Mouse (Mus musculus) hindbrain, embryonic 13.5 days (tissue): ENCODE results near the gene Zfp979. TPM values are rescaled to one million over a fixed set of nuclear protein-coding genes. Genes with fewer than 3 reads are reported as not detected.
"Not testable (repeated sequence)": the region's sequence is repeated elsewhere in the genome, so short reads cannot be mapped to it uniquely, and the experiment has no call there.

Experiments
- ATAC-seq: fragments of 200-750 bp; cut with Nextera tagmentation; 2 replicates; pipeline ENCODE4 v1.8.0; 2017; ENCODE audit warnings: moderate TSS enrichment; ENCODE audit not compliant: low FRiP score
- H3K27ac ChIP-seq: fragments of 300-500 bp; sonication (generic); 2 replicates; pipeline ENCODE4 v1.5.1; 2015; ENCODE audit warnings: inconsistent platforms, mild to moderate bottlenecking, moderate library complexity
- H3K27me3 ChIP-seq: fragments of 300-500 bp; sonication (generic); 2 replicates; pipeline ENCODE4 v1.6.1; 2015; ENCODE audit warnings: mild to moderate bottlenecking, inconsistent platforms
- H3K36me3 ChIP-seq: fragments of 300-500 bp; sonication (generic); 2 replicates; pipeline ENCODE4 v1.6.1; 2015; ENCODE audit warnings: mild to moderate bottlenecking, inconsistent platforms
- H3K4me1 ChIP-seq: fragments of 300-500 bp; sonication (generic); replicated peaks from 2 replicates; pipeline ENCODE4 v1.6.1; 2015; ENCODE audit warnings: inconsistent platforms
- H3K4me2 ChIP-seq: fragments of 300-500 bp; sonication (generic); 2 replicates; pipeline ENCODE4 v1.6.1; 2015; ENCODE audit warnings: inconsistent platforms, mild to moderate bottlenecking, moderate library complexity
- H3K4me3 ChIP-seq: fragments of 300-500 bp; sonication (generic); 2 replicates; pipeline ENCODE4 v1.5.1; 2015; ENCODE audit warnings: mild to moderate bottlenecking, inconsistent platforms
- H3K9ac ChIP-seq: fragments of 300-500 bp; sonication (generic); 2 replicates; pipeline ENCODE4 v1.6.1; 2015; ENCODE audit warnings: mild to moderate bottlenecking, inconsistent platforms
- H3K9me3 ChIP-seq: fragments of 300-500 bp; sonication (generic); 2 replicates; pipeline ENCODE4 v1.6.1; 2016; ENCODE audit warnings: inconsistent platforms
- WGBS: fragments of 180-500 bp; shearing (Covaris S2); methylation state at CpG from one replicate; pipeline ENCODE4 v1.1.7; 2015; 5-methylcytosine and 5-hydroxymethylcytosine counted together
- polyA plus RNA-seq: library from polyadenylated mRNA; unstranded; fragments of >200 nt; fragmentation: Nextera tagmentation; extraction: Ambion mirVana; gene quantifications from 2 replicates; pipeline ENCODE4 v1.2.1, GENCODE M21; 2015

The Zfp979 gene
- polyA plus RNA-seq, 1 experiment from 2014 or later: 2.2 TPM

GRCm38 (mm10) chr4:147586511-147587473 is 55.5 kb downstream of the Zfp979 start:
- Histone ChIP-seq H3K4me1 (no peaks in the 10 kb centered on the region), H3K27me3 (no peaks in the 10 kb centered on the region), H3K9ac (no peak overlapping the region), H3K9me3 (peaks cover 35% of the 10 kb centered on the region), H3K4me2 (no peak overlapping the region), H3K36me3 (no peaks in the 10 kb centered on the region), H3K27ac (no peak overlapping the region), H3K4me3 (no peak overlapping the region)
- WGBS: 65% methylated on average over 1 of the region's 1 CpGs
- no peak for ATAC-seq

DNA sequence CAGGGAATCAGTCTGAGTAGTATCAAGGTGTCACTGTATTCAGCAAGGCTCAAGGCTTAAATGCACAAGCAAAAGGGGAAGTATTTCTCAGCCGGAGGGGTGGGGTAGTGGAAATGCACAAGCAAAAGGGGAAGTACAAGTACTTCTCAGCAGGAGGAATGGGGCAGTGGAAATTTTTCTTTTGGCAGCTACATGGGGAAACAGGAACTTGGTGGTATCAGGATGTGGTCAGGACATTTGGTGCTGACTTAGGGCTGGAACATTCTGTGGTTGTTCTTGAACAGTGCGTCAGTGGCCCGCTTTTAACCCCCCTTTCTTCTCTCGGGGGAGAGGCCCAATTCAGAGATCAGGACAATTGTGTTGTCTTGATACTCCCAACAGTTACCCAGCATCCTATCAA is 62.9 kb downstream of the Zfp979 start:
- not testable (repeated sequence) for H3K27me3 ChIP-seq, H3K4me3 ChIP-seq, H3K4me1 ChIP-seq, H3K9ac ChIP-seq, ATAC-seq, H3K27ac ChIP-seq, H3K4me2 ChIP-seq, H3K36me3 ChIP-seq
- 91% methylated on average over 4 of the region's 4 CpGs for WGBS
- H3K9me3 ChIP-seq: peaks cover 22% of the 10 kb centered on the region

GRCm38 (mm10) chr4:147571156-147571555 is 71.2 kb downstream of the Zfp979 start:
- not testable (repeated sequence) for H3K4me3 ChIP-seq, H3K4me2 ChIP-seq, H3K27ac ChIP-seq, H3K27me3 ChIP-seq, H3K4me1 ChIP-seq, H3K36me3 ChIP-seq, H3K9ac ChIP-seq, ATAC-seq
- H3K9me3 ChIP-seq: peaks cover 22% of the 10 kb centered on the region
- 89% methylated on average over 8 of the region's 8 CpGs for WGBS

DNA sequence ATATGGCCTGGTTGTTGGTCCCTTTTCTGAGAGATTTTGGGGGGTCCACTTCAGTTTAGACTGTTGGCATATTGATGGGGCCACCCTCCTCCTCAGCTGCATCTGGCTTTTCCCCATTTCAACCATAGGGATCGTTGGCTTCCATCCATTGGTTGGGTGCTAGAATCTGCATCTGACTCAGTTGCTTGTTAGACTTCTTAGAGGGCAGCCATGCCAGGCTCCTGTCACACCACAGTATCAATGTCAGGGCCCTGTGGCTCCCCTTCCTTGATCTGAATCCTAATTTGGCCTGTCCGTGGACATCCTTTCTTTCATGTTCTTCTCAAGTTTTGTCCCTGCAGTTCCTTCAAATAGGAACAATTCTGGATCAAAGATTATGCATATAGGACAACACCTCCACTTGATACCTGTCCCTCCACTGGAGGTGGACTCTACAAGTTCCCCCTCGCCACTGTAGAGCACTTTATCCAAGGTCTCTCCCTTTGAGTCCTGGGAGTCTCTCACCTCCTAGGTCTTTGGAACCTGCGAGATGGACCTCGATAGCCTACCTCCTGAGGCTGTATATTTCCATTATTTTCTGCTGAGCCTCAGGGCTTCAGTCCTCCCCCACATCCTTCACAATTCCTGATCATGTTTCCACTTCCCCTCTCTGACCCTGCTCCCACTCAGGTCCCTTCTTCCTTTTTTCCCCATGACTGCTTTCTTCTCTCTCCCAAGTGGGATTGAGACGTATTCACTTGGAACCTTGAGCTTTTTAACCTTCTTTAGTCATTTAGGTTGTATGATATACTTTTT is 76.7 kb downstream of the Zfp979 start:
- no peak for ATAC-seq
- no peak overlapping the region for H3K9ac ChIP-seq
- no peaks in the 10 kb centered on the region for H3K36me3 ChIP-seq
- no peaks in the 10 kb centered on the region for H3K4me1 ChIP-seq
- no peak overlapping the region for H3K27ac ChIP-seq
- no peak overlapping the region for H3K4me2 ChIP-seq
- no peak overlapping the region for H3K4me3 ChIP-seq
- no peaks in the 10 kb centered on the region for H3K27me3 ChIP-seq
- peaks cover 22% of the 10 kb centered on the region for H3K9me3 ChIP-seq
- WGBS: 74% methylated on average over 6 of the region's 6 CpGs

Other genes with a start within 250 kb of the Zfp979 start
- gene Zfp982, start 150.1 kb downstream of the Zfp979 start, polyA plus RNA-seq: 3.4 and 4.8 TPM in 2 replicates
- gene Gm16503, start 102.3 kb downstream of the Zfp979 start, polyA plus RNA-seq: 0.47 and 0.68 TPM in 2 replicates
- 0.06 TPM in 1 of 2 replicates, not detected in the other for gene Zfp985, start 89.2 kb downstream of the Zfp979 start, polyA plus RNA-seq
- gene Zfp534, start 60.0 kb upstream of the Zfp979 start, polyA plus RNA-seq: not detected in 2 replicates
- 4.1 and 4.8 TPM in 2 replicates for gene Zfp984, start 167.3 kb upstream of the Zfp979 start, polyA plus RNA-seq
- 6.8 TPM in 2 replicates for gene Zfp933, start 205.9 kb upstream of the Zfp979 start, polyA plus RNA-seq
- gene Miip, start 226.3 kb upstream of the Zfp979 start, polyA plus RNA-seq: 43.3 and 46.5 TPM in 2 replicates
- gene Fv1, start 226.5 kb upstream of the Zfp979 start, polyA plus RNA-seq: 10.9 and 12.0 TPM in 2 replicates